Mouse (Mus musculus): ENCODE measurements around the gene S100a8.
A peak's percentile ranks its signal among the peaks of the same experiment; 100 is the strongest.

Gene S100a8

DNA sequence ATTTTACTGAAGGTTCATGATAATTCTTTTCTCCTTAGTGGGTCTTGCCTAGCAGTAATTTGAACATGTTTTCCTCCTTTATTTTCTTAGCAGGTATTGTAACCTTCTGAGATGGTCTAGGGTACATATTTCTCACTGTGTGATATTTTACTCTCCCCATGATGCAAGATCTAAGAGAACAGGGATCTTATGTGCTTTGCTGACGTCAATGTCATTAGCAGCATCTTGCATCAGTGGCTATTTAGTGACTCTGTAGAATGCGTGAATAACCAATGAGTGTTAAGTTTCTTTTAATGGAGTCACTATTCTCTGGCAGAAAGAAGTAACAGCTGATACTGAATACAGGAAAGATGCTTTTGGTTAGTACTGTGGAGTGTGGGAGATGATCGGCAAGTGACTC lies 15.2 kb downstream of the S100a8 start:
- no peak for DNase-seq

DNA sequence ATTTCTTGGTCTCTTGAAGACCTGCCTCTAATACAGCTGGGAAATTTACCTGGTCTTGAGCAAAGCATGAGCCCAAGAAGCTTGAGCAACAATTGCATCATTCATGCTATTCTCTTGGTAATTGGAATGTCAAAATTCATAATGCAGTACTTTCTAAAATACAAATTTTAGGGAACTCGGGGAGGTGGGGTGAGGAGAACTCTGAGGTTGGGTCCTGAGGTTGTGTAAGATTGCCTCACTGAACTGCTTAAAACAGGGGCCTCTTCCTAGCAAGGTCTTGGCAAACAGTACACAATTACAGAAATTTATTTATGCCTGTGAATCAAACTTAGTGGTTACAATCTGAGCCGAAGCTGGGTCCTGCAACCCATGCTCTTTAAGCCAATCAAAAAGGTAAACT lies 18.1 kb downstream of the S100a8 start:
- no peak for DNase-seq

DNA sequence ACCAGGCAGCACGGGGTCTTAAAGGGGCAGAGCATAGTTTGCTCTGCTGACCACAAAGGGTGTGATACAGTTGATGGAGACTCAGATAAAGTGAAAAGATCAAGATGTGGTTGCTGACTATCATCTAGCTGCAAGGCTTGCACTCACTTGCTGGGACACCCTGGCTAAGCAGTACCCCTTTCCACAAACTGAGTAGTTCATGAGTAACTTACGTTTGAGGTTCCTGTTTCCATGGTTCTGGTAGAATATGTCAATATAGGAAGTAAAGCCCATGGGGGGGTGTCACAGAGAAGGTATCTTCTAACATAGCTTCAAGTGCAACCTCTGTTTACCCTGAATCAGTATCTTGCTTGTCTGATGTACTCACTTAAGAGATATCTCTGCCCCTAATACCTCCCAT lies 24.7 kb downstream of the S100a8 start:
- no peak for DNase-seq

DNA sequence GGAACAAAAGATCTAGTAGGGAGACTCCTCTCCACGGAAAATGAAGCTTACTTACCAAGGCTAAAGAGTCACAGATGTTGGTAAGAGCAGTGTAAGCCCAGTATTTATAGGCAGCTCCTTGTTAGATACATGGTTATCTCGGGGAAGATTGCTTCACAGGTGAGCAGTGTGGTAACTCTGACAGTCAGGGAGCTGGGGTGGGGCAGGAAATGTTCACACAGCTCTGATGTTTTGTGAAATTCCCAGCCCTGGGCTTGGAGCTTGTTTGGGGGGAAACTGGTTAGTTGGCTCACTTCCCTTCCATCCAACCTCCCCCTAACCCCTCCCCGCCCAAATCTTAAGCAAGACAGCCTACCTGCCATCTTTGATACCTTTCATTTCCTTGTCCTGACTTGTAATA lies 26.8 kb downstream of the S100a8 start, which contains the start of gene S100a9:
Gene S100a9, minus strand, starts transcription at position 109 of the 400 bp plus-strand sequence.
- DNase-seq, result no peak

DNA sequence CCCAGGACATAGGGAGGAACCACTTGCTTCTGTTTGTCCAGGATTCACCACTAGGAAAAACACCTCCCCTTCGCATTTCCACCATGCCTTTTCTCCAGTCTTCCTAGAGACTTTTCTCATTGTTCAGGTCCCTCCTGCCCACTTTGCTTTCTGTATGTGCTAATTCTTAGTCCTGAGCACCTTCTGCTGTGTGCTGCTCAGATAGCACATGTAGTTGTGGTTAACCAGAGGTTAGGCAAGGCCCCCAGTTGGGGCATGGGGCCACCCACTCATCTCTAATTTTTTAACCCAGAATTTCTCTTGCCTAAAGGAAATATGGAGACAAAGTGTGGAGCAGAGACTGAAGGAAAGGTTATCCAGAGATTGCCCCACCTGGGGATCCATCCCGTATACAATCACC lies 33.5 kb downstream of the S100a8 start:
- no peak for DNase-seq

DNA sequence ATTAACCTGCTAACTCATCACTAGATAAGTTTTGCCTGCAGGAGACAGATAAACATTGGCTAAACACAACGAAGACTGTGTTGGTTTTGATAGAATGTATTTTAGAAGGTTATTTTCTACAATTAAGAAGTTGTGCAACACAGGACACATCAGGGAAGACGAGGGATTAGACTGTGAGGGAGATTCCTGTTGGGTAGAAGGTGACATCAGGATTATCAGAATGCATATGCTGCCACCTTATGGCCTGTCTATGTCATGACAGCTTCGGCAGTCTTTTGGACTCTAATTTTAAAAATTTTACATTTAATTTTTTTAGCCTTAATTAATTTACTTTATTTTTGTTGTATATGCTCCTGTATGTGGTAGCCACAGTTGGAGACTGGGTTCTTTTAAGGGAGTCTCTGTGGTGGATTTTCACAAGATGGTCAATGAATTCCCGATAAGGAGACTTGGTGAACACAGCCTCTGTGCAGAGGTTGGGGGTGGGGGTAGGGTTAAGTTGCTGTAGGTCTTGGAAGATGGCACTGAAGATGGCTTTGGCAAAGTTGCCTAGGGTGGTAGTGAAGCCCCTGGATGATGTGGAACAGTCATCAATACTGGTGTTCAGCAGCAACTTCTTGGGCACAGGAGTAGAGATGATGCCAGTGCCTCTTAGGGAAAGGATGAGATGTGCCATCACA lies 39.9 kb downstream of the S100a8 start:
- peak; percentile 47 to 59 for DNase-seq

DNA sequence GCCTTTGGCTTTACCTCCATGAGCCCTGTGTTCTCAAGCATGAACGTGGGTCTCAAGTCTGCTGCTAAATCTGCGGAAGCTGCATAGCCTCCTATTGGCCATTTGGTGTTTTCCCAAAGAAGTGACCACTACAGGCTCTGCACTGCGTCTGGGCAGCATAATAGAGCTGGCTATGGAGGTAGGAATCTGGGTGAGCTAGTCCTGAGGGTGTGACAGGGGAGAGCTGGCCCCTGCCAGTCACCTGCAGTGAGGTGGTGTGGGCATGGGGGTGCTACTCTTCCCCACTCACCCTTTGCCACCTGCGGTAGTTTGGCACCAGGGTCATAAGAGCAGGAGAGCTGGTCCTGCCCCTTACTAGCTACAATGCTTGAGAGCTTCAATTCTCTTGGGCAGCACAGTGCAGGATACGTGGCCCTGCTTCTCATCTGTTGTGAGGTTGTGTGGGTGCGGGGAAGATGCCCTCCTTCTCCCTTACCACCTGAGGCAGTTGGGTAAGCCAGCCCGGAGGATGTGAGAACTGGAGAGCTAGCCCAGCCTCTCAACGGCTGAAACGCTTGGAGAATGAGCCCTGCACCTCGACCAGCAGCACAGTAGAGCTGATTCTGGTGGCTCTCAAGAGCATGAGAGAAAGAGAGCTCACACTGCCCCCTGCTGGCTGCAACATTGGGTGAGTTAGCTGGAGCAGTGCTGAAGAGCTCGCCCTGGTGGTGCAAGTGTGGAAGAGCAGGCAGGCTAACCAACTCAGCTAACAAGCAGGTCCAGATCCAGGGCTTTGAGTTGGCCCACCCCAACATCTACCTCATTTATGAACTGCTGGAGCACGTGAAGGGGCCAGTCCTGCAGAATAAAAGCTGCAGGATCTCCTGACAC lies 41.0 kb downstream of the S100a8 start:
- peak; percentile 89 to 91 for DNase-seq
